Mouse (Mus musculus): Measurements from ENCODE around the gene Camk2n2. TPM values are rescaled to one million over a fixed set of nuclear protein-coding genes. Genes with fewer than 3 reads are reported as not detected.
A peak's percentile ranks its signal among the peaks of the same experiment; 100 is the strongest.

The Camk2n2 gene
- polyA plus RNA-seq, 1 experiment = 8.9 TPM

- H3K4me3 ChIP-seq (ENCODE audit: insufficient read depth, low read length) = peak overlapping the region; percentile 40
Observed at GRCm38 (mm10) chr16:20619541-20620398, 1.3 kb downstream of the Camk2n2 start.

GRCm38 (mm10) chr16:20611357-20612227 lies 9.5 kb downstream of the Camk2n2 start, which contains the start of the genes Eef1akmt4, Gm49333 and Alg3:
TSS of gene Eef1akmt4 (plus strand) at chr16:20611593.
TSS of gene Gm49333 (plus strand) at chr16:20611610.
TSS of gene Alg3 (minus strand) at chr16:20611735.
- peak within 1 kb of the TSS; percentile 74 for H3K27ac ChIP-seq (ENCODE audit: insufficient read depth, low read length)
- H3K4me3 ChIP-seq (ENCODE audit: insufficient read depth, low read length) = peak within 1 kb of the TSS; percentile 98
- TF ChIP-seq CTCF (IDR thresholded peaks at IDR 0.05; ENCODE audit: borderline replicate concordance, insufficient read depth, low read length) = no peak
- TF ChIP-seq POLR2A (IDR thresholded peaks at IDR 0.05; ENCODE audit: low read depth, low read length) = peak; percentile 77
- peaks cover 2% of the 10 kb centered on the region; the same call in 1 of the 2 replicates for H3K4me1 ChIP-seq (ENCODE audit: control insufficient read depth, insufficient read depth, low read length)

More at GRCm38 (mm10) chr16:20619541-20620398, 1.3 kb downstream of the Camk2n2 start:
- TF ChIP-seq POLR2A (IDR thresholded peaks at IDR 0.05; ENCODE audit: low read depth, low read length) = no peak
- TF ChIP-seq CTCF (IDR thresholded peaks at IDR 0.05; ENCODE audit: borderline replicate concordance, insufficient read depth, low read length) = no peak
- Histone ChIP-seq H3K4me1 (ENCODE audit: control insufficient read depth, insufficient read depth, low read length) (0 out of 2 replicates have a peak, but pooled peaks cover 9% of the 10 kb centered on the region), H3K27ac (ENCODE audit: insufficient read depth, low read length) (no peak overlapping the region)

- TF ChIP-seq CTCF (IDR thresholded peaks at IDR 0.05; ENCODE audit: borderline replicate concordance, insufficient read depth, low read length) (no peak), POLR2A (IDR thresholded peaks at IDR 0.05; ENCODE audit: low read depth, low read length) (peak; percentile 99)
- peak overlapping the region; percentile 98 for H3K4me3 ChIP-seq (ENCODE audit: insufficient read depth, low read length)
- peak overlapping the region; percentile 74 for H3K27ac ChIP-seq (ENCODE audit: insufficient read depth, low read length)
- peaks cover 2% of the 10 kb centered on the region; the same call in 1 of the 2 replicates for H3K4me1 ChIP-seq (ENCODE audit: control insufficient read depth, insufficient read depth, low read length)
Observed at GRCm38 (mm10) chr16:20610501-20611356, 10.4 kb downstream of the Camk2n2 start.

- TF ChIP-seq POLR2A (IDR thresholded peaks at IDR 0.05; ENCODE audit: low read depth, low read length) = no peak
- TF ChIP-seq CTCF (IDR thresholded peaks at IDR 0.05; ENCODE audit: borderline replicate concordance, insufficient read depth, low read length) = no peak
- H3K27ac ChIP-seq (ENCODE audit: insufficient read depth, low read length) = no peak overlapping the region
- no peaks in the 10 kb centered on the region; the same call in 1 of the 2 replicates for H3K4me1 ChIP-seq (ENCODE audit: control insufficient read depth, insufficient read depth, low read length)
- no peak overlapping the region for H3K4me3 ChIP-seq (ENCODE audit: insufficient read depth, low read length)
Observed at GRCm38 (mm10) chr16:20604705-20605104, 16.4 kb downstream of the Camk2n2 start.

GRCm38 (mm10) chr16:20600511-20600910 lies 20.6 kb downstream of the Camk2n2 start:
- Histone ChIP-seq H3K4me1 (ENCODE audit: control insufficient read depth, insufficient read depth, low read length) (no peaks in the 10 kb centered on the region), H3K4me3 (ENCODE audit: insufficient read depth, low read length) (no peak overlapping the region), H3K27ac (ENCODE audit: insufficient read depth, low read length) (no peak overlapping the region)
- TF ChIP-seq CTCF (IDR thresholded peaks at IDR 0.05; ENCODE audit: borderline replicate concordance, insufficient read depth, low read length) = no peak
- no peak for TF ChIP-seq POLR2A (IDR thresholded peaks at IDR 0.05; ENCODE audit: low read depth, low read length)

- TF ChIP-seq POLR2A (IDR thresholded peaks at IDR 0.05; ENCODE audit: low read depth, low read length) = no peak
- no peak for TF ChIP-seq CTCF (IDR thresholded peaks at IDR 0.05; ENCODE audit: borderline replicate concordance, insufficient read depth, low read length)
- Histone ChIP-seq H3K4me1 (ENCODE audit: control insufficient read depth, insufficient read depth, low read length) (no peaks in the 10 kb centered on the region), H3K27ac (ENCODE audit: insufficient read depth, low read length) (no peak overlapping the region), H3K4me3 (ENCODE audit: insufficient read depth, low read length) (no peak overlapping the region)
Observed at GRCm38 (mm10) chr16:20596687-20597441, 24.2 kb downstream of the Camk2n2 start.

- Histone ChIP-seq H3K4me1 (ENCODE audit: control insufficient read depth, insufficient read depth, low read length) (no peaks in the 10 kb centered on the region), H3K4me3 (ENCODE audit: insufficient read depth, low read length) (no peak overlapping the region), H3K27ac (ENCODE audit: insufficient read depth, low read length) (no peak overlapping the region)
- TF ChIP-seq CTCF (IDR thresholded peaks at IDR 0.05; ENCODE audit: borderline replicate concordance, insufficient read depth, low read length) (no peak), POLR2A (IDR thresholded peaks at IDR 0.05; ENCODE audit: low read depth, low read length) (no peak)
Observed at GRCm38 (mm10) chr16:20595737-20596136, 25.4 kb downstream of the Camk2n2 start.

- Histone ChIP-seq H3K4me3 (ENCODE audit: insufficient read depth, low read length) (no peak overlapping the region), H3K4me1 (ENCODE audit: control insufficient read depth, insufficient read depth, low read length) (peaks cover 2% of the 10 kb centered on the region; the same call in 1 of the 2 replicates), H3K27ac (ENCODE audit: insufficient read depth, low read length) (no peak overlapping the region)
- TF ChIP-seq POLR2A (IDR thresholded peaks at IDR 0.05; ENCODE audit: low read depth, low read length) = no peak
- TF ChIP-seq CTCF (IDR thresholded peaks at IDR 0.05; ENCODE audit: borderline replicate concordance, insufficient read depth, low read length) = no peak
Observed at GRCm38 (mm10) chr16:20595060-20595673, 25.9 kb downstream of the Camk2n2 start.
